Mouse (Mus musculus) heart, postnatal 36 days (tissue): Measurements from ENCODE around the gene Zbed4. TPM values are rescaled to one million over a fixed set of nuclear protein-coding genes. Genes with fewer than 3 reads are reported as not detected.
"Not testable (repeated sequence)": the region's sequence is repeated elsewhere in the genome, so short reads cannot be mapped to it uniquely, and the experiment has no call there.

Experiments
- DNase-seq, 2 experiments: peaks; one replicate each; pipeline ENCODE4 v3.0.0; 2021 to 2022
- intact Hi-C: fragments of 180-260 bp; cut with DNase I; formaldehyde crosslinking; loops from one replicate; pipeline ENCODE4 v1.15.1; 2025
- total RNA-seq, 2 experiments: library from RNA; stranded (reverse); gene quantifications; 2 replicates each; pipeline ENCODE4 v1.2.3; 2021

Gene Zbed4
- total RNA-seq, 2 experiments from 2014 or later, result 7.9 to 8.1 TPM

GRCm38 (mm10) chr15:88800921-88801354 lies 49.5 kb downstream of the Zbed4 start:
- intact Hi-C loops, result no loop called here
- no peak for DNase-seq

DNA sequence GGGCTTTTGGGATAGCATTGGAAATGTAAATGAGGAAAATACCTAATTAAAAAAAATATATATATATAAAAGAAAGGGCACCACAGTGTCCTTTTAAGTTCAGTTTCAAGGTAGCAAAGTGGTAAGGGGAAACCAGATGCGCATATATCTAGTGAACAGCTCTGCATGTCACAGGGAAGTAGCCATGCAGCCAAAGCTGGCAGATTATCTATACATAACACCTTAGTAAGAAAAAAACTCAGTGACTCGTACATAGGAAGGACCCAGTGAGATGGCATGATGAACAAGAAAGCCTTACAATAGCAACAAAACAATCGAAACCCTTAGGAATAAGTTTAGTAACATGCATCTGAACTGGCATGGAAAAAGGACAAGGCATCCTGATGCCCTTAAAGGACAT lies 50.4 kb downstream of the Zbed4 start:
- intact Hi-C loops, result no loop called here
- no peak for DNase-seq

DNA sequence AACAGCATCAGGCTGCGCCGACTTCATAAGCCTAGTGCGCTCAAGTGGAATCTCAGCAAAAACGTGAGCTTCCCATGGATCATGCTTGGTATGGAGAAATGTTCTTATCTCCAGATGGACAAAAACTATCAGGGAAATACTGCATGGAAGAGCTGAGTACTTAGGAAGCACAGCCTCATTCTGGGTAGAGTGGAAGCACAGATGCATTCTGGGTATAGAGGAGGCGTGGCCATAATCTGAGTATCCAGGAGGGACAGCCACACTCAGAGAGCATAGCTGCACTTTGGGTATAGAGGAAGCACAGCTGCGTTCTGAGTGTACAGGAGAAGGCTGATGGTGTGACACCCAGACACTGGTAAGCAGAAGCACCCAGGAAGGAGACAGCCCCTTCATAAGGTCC lies 50.9 kb downstream of the Zbed4 start:
- no peak for DNase-seq
- intact Hi-C loops, result no loop called here

- no peak for DNase-seq
- intact Hi-C loops, result no loop called here
Measured at GRCm38 (mm10) chr15:88808121-88808520, 56.7 kb downstream of the Zbed4 start.

- no peak for DNase-seq
- intact Hi-C loops, result no loop called here
Measured at GRCm38 (mm10) chr15:88810369-88810768, 58.9 kb downstream of the Zbed4 start.

- no peak for DNase-seq
- intact Hi-C loops, result no loop called here
Measured at GRCm38 (mm10) chr15:88813262-88813661, 61.8 kb downstream of the Zbed4 start.

DNA sequence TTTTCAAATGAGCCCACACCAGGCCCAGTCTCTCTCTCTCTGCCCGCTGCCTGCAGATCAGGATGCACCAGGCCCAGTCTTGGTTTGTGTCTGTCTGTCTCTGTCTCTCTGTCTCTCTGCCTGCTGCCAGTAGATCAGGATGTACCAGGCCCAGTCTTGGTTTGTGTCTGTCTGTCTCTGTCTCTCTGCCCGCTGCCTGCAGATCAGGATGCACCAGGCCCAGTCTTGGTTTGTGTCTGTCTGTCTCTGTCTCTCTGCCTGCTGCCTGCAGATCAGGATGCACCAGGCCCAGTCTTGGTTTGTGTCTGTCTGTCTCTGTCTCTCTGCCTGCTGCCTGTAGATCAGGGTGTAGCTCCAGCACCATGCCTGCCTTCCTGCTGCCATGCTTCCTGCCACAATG lies 62.4 kb downstream of the Zbed4 start:
- intact Hi-C loops, DNase-seq: not testable (repeated sequence)

DNA sequence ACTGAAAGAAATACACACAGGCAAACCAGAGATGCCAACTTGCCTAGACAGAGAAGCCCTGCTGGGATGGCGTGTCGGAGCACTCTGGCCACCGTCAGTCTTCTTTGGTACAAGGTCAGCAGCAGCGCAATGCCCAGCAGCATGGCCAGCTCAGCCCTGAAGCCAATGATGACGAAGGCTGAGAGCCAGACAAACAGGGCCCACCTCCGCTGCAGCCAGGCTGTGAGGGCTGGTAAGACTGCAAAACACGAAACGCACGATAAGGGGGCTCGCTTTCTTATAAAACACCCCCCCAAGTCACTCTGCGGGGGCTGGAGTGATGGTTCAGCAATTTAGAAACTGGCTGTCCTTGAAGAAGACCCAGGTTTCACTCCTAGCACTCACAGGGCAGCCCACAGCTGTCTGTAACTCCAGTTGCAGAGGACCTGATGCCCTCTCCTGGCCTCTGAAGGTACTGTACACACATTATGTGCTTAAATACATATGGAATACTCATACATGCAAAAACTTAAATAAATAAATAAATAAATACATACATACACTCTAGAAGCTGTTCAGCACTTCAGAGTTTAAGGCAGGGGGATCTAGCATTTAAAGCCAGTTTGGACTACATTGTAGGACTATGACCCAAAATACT lies 63.1 kb downstream of the Zbed4 start:
- intact Hi-C loops, result loop anchor here (5.0 kb wide), 2 partner anchors 62 to 82 kb away; partner anchors contain the start of genes Brd1 and Zbed4
- DNase-seq, result no peak

- DNase-seq, result no peak
- intact Hi-C loops, result loop anchor here (5.0 kb wide), 2 partner anchors 63 to 83 kb away; partner anchors contain the start of genes Brd1 and Zbed4
Measured at GRCm38 (mm10) chr15:88815196-88815700, 63.8 kb downstream of the Zbed4 start.

GRCm38 (mm10) chr15:88819026-88819905 lies 67.8 kb downstream of the Zbed4 start, which contains the start of the genes Alg12 and Creld2:
Gene Alg12 (minus strand): TSS chr15:88819318.
Gene Creld2 (plus strand): TSS chr15:88819646.
- peak; percentile 98 for DNase-seq
- intact Hi-C loops, result loop anchor here (2.0 to 5.0 kb wide), 3 partner anchors 67 to 260 kb away; partner anchors contain the start of genes Brd1 and Zbed4

DNA sequence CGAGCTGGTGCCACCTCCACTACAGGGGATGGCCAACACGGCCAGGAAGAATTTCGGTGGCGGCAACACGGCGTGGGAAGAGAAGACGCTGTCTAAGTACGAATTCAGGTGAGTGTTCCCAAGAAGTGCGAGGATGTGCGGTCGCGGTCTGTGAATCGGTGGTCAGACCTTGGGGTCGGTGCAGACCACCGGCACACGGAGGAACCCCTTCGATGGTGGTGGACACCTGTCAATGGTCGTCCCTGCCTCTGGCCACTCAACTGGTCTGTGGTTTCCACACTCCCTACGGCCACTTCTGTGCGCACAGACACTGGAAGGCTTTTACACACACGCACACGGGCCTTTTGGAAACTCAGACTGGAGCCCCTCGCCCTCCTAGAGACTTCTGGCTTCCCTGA lies 68.4 kb downstream of the Zbed4 start:
- no peak for DNase-seq
- intact Hi-C loops, result loop anchor here (2.0 to 5.0 kb wide), 3 partner anchors 68 to 259 kb away; partner anchors contain the start of genes Brd1 and Zbed4

DNA sequence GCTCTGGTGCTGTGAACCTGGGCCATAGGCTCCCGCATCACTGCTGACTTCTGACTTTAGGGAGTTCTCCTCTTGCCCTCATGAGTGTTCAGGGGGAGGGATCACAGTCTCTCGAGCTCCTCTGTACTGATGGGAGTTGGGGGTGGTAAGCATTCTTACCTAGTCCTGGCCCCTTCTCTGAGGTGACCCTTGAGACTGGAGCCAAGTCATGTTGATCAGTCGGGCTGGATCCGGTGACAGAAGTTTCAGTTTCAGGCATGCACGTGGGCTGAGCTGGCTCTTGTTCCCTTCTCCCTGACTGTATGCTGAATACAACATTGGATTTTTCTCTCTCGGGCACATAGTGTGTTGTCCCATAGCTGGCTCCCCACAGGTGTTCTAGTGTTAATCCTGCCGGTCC lies 69.9 kb downstream of the Zbed4 start:
- intact Hi-C loops, result no loop called here
- DNase-seq, result no peak

- intact Hi-C loops, result no loop called here
- no peak for DNase-seq
Measured at GRCm38 (mm10) chr15:88822513-88822912, 71.1 kb downstream of the Zbed4 start.

GRCm38 (mm10) chr15:88823376-88823775 lies 71.9 kb downstream of the Zbed4 start:
- DNase-seq, result no peak
- intact Hi-C loops, result no loop called here

GRCm38 (mm10) chr15:88827466-88827865 lies 76.0 kb downstream of the Zbed4 start:
- DNase-seq, result no peak
- intact Hi-C loops, result loop anchor here (5.0 kb wide), 1 partner anchor 385 kb away; the partner anchor contains the start of gene Ppp6r2

GRCm38 (mm10) chr15:88827991-88828799 lies 76.7 kb downstream of the Zbed4 start:
- peak; percentile 74 to 78 for DNase-seq

GRCm38 (mm10) chr15:88828800-88829705 lies 77.6 kb downstream of the Zbed4 start:
- peak; percentile 95 to 97 for DNase-seq
- intact Hi-C loops, result loop anchor here (1.0 to 5.0 kb wide), 3 partner anchors 47 to 383 kb away; partner anchors contain the start of gene Ppp6r2

More at GRCm38 (mm10) chr15:88827991-88828799, 76.7 kb downstream of the Zbed4 start:
- intact Hi-C loops, result loop anchor here (1.0 to 5.0 kb wide), 3 partner anchors 48 to 384 kb away; partner anchors contain the start of gene Ppp6r2

DNA sequence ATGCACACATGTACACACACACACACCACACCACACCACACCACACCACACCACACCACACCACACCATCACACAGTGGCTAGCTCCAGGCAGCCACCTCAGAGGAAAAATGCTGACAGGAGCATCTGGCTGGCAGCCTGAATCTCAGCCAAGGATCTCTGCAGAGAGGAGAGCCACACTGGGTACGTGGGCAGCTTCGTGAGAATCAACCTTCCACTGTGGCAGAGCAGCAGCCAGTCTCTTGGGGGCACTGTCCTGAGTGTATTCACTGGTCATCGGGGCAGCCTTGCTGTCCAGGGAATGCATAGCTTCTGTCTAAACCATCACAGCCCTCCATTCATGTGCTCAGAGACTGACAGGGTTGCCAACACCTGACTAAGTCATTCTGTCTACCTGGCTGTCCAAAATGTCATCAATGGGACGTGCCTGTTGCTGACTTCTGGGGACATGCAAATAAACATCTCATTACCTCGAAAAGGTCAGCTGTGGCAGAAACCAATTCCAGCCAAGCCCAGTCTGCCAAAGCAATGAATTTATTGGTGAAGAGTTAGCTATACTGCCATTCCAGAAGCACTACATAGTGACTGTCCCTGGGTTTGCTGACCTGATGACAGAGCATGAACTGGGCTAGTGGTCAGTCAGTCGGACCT lies 78.5 kb downstream of the Zbed4 start:
- intact Hi-C loops, result loop anchor here (5.0 kb wide), 1 partner anchor 382 kb away; the partner anchor contains the start of gene Ppp6r2
- DNase-seq, result no peak
